Mouse (Mus musculus): ENCODE data around the gene Dgkh. TPM values are rescaled to one million over a fixed set of nuclear protein-coding genes. Genes with fewer than 3 reads are reported as not detected.
"Not testable (repeated sequence)": the region's sequence is repeated elsewhere in the genome, so short reads cannot be mapped to it uniquely, and the experiment has no call there.

The Dgkh gene
- total RNA-seq, 2 experiments from 2014 or later, result 83.6 to 95.7 TPM

DNA sequence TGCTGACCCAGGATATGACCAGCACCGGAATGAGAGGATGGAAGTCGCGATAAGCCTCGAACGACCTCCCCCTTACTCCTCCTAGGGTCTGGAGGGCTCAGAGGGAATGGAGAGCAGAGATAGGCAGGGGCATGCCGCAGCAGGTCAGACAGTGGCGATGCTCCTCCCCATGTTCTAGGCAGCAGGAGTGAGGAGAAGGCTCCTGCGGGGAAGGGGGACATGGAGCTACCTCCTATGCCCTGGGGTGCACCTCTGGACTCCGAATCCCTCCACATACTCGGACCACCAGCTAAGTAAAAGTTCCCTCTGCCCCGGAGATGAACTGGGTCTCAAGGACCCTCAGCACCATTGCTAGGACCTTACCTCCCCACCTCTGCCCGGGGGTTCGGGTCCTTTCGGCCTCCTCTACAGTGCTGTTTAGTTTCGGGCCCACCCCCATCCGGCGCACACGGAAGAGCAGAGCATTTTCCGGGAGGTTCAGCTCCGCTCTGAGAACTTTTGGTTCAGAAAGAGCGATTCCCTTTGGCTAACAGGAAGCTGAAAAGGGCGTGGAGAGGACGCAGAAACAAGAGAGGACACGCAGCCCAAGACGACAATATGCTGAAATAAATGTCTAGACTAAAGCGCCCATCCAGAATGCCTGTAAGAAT lies 7.1 kb downstream of the Dgkh start:
- no peak for DNase-seq (ENCODE audit: low spot score in 2 of 2)
- intact Hi-C loops (cut with DNase I), result no loop called here

DNA sequence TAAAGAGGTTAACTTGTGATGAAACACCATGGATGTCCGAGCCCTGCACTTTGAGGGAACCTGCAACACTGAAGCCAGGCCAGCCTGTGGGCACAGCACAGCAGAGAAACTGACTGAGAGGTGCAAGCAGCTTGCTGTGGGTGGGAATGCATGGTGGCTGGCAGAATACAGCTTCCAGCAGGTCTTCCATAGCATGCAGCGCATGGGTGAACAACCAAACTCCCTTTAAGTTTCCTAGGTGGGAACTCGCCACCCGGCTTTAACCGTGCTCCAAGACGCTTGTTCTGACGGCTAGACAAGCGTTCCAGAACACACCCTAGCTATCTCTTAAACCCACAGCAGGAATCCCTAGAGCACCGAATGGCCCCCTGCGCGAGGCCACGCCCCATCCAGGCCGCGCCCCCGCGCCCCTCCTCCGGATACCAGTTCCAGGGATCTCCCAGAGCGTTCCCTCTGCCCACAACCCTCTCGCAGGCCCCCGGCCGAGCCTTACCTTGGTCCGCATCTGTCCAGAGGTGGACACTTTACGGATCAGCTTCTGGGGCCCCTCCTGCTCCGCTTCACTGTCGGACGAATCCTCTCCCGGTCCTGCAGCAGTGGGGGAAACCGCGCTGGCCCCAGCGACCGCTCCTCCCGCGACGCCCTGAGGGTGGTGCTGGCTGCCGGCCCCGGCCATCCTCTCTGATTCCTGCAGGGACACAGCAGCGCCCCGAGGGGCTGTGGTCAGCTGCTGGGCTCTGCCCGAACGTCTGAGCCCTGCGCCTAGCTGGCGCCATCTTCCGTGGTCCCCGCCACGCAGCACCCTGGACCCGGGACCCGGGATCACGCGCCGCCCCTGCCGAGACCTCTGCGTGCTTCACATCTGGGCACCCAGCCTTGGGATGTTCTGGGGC lies 7.9 kb downstream of the Dgkh start:
- peak; percentile 22 to 23 for DNase-seq (ENCODE audit: low spot score in 2 of 2)
- intact Hi-C loops (cut with DNase I), result no loop called here

DNA sequence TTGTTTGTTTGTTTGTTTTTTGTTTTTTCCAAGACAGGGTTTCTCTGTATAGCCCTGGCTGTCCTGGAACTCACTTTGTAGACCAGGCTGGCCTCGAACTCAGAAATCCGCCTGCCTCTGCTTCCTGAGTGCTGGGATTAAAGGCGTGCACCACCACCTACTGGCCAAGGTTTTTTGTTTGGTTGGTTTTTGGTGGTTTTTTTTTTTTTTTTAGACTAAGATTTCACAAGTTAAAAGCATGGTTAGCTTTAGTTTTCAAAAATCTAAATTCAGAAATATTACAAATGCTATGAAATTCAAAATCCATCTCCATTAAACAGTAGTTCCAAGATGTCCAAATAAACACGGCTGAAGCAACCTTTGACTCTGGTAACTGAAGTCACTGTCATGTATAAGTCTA lies 8.9 kb downstream of the Dgkh start:
- DNase-seq (ENCODE audit: low spot score in 2 of 2); intact Hi-C loops (cut with DNase I): not testable (repeated sequence)

DNA sequence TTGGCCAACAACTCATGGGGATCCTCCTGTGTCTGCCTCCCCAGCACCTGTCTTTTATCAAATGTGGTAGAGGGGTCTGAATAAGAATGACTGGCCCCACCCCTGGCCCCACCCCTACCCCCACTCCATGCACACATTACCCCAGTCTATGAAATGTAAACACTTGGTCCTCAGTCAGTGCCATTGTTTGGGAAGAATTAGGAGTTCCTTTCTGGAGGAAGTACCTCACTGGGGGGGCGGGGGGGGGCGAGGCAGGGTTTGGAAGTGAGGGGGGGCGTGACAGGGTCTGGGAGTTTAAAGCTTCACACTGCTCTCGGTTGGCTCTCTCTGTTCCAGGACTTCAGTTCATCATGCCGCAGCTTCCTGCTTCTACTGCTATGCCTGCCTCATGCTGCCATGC lies 10.5 kb downstream of the Dgkh start:
- DNase-seq (ENCODE audit: low spot score in 2 of 2), result no peak
- intact Hi-C loops (cut with DNase I), result no loop called here

DNA sequence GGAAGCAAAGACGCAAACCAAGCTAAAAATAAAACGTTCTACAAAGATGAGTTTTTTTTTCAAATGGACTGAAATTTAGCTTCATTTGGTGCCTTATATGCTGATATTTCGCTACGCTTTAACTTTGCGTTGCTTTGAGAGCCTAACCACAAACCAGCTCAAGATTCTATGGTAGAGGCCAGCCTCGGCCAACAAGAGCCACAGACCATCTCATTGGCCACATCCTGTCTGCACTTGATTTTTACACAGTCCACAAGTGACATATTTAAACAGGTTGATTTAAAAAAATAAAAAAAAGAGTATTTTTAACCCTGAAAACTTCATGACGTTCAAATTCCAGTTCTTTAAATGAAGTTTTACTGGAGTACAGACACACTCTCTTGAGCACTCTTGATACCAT lies 16.5 kb downstream of the Dgkh start:
- intact Hi-C loops (cut with DNase I), result no loop called here
- DNase-seq (ENCODE audit: low spot score in 2 of 2), result no peak

DNA sequence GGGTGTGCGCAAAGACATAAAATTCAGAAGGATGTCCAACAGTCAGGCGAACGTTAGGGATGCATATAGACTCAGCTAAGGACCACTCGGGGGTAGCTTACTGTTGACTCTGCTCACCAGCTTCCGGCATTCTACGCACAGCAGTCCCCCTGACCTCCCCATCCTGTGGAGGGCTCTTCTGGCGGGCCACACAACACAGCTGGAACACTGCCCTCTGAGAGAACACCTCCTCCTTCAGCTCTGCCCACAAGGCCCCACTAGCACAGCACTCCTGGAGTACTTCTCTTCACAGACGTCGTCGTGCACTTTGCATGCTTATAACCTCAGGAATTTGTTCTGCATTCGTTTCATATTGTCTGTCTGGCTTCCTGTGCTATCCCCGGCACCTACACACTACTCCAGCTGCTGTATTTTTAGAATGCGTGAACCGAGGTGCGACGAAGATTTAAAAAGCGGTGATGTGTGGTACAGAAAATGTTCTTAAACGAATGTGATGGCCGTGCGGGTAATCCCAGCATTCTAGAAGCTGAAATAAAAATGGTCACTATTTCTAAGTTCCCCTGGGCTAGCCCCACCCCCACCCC lies 19.9 kb downstream of the Dgkh start:
- intact Hi-C loops (cut with DNase I), result no loop called here
- DNase-seq (ENCODE audit: low spot score in 2 of 2), result peak; percentile 49 to 53

DNA sequence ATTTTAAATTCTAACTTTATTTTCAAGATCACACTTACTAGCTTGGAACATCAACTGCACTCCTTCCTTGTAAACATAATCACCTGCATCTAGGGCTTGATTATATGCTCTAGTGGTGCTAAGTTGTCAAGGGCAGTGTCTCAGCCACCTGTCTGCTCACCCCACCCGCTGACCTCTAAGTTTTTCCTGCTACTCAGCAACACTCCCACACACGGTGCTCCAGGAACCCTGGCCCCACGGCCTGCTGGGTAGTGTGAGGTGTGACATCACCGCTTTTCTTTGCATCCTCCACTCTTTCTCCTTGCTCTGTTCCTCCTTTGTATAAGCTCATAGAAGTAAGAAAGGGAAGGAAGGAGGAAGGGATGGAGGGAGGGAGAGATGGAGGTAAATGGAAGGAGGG lies 21.9 kb downstream of the Dgkh start:
- no peak for DNase-seq (ENCODE audit: low spot score in 2 of 2)
- intact Hi-C loops (cut with DNase I), result no loop called here

DNA sequence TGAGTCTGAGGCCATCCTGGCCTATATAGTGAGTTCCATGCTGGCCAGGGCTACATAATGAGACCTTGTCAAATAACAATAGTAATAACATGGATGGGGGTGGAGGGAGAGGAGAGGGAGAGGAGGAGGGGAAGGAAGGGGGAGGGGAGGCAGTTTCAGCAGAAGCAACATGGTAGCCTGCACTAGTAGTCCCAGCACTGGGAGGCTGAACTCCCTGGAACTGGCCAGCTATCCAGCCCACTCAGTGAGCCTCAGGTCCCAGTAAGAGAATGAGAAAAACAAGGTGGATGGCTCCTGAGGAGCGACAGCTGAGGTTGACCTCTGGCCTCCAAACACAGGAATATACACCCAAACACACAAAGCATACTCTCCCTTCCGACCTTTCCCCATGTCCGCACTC lies 27.0 kb downstream of the Dgkh start:
- no peak for DNase-seq (ENCODE audit: low spot score in 2 of 2)
- intact Hi-C loops (cut with DNase I), result no loop called here

DNA sequence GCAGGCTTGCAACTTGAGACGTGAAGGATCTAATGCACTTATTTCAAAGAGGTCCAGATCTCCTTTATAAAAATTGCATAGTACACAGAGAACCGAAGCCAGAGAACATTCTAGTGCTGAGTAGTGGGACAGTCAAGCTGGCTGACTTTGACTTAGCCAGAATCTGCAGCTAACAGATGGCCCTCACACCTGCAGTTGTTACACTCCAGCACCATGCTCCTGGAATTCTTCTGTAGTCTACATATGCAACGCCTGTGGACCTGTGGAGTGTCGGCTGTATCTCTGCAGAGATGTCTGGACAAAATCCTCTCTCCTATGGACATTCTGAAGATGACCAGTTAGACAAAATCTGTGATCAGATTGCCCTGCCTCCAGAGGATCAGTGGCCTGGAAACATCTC lies 28.6 kb downstream of the Dgkh start:
- DNase-seq (ENCODE audit: low spot score in 2 of 2), result no peak
- intact Hi-C loops (cut with DNase I), result no loop called here

DNA sequence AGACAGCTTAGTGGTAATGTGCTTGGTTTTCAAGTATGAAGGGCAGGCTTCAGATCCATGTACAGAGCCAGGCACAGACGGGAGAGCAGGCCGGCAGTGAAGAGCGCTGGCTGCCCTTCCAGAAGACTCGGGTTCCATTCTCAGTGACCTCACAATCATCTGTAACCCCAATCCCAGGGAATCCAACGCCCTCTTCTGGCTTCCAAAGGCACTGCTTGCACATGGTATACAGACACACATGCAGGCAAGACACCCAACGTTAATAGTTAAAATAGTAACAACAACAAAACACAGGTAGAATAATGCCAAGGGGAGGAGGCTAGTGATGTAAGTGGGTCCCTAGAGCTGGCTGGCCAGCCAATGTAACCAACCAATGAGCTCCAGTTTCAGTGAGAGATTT lies 29.2 kb downstream of the Dgkh start:
- intact Hi-C loops (cut with DNase I), result no loop called here
- DNase-seq (ENCODE audit: low spot score in 2 of 2), result no peak

DNA sequence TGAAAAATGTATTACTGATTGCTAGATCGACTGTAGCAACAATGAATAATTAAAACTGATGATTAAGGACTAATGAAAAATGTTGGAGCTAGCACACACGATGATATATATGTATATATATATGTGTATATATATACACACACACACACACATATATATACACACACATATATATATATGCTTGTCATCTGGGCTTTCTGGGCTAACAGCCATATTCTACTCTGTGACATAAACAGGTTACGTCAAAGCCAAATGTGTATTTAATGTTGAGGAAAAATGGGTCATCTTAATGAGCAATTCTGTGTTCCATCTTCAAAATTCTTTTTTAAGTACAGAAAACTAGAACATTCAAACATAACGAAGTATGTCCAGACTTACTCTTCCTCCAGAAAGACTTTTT lies 30.5 kb downstream of the Dgkh start:
- intact Hi-C loops (cut with DNase I), result no loop called here
- peak in 1 of 2 experiments; percentile 54 for DNase-seq (ENCODE audit: low spot score in 2 of 2)

DNA sequence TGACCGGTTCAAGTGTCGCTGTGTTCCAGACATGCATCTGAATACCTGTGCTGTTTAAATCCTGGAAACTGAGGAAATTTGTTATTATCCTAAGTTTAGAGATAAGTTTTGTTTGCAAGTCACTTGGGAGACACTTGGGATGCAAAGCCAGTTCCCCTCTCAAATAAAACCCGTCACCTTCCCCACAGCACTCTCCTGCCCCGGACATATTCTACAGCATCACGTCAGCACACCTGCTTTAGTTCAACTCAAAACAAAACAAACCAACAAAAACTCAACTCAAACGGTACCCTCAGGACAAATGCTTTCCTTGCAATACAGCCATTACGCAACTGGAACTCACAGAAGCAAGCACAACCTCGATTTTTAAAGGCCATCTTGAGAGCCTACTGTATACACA lies 31.1 kb downstream of the Dgkh start:
- intact Hi-C loops (cut with DNase I), result no loop called here
- DNase-seq (ENCODE audit: low spot score in 2 of 2), result no peak

DNA sequence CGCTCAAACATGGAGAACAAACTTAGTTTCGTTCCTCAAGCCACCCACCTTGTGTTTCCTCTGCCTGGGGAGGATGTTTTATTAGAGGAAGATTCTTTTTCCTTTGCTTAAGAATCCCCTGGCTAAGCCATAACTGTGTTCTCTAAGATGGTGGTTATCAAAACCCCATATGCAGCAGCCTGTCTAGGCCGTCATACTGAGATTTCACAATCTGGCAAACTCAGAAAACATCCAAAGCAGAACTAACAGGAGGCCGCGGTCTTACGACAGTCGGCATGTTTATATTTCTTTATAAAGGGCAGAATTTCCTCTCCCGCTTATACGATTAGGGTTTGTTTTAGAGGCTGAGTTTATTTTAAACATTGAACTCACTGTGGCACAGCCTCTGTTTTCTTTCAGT lies 31.5 kb downstream of the Dgkh start:
- intact Hi-C loops (cut with DNase I), result no loop called here
- DNase-seq (ENCODE audit: low spot score in 2 of 2), result no peak

DNA sequence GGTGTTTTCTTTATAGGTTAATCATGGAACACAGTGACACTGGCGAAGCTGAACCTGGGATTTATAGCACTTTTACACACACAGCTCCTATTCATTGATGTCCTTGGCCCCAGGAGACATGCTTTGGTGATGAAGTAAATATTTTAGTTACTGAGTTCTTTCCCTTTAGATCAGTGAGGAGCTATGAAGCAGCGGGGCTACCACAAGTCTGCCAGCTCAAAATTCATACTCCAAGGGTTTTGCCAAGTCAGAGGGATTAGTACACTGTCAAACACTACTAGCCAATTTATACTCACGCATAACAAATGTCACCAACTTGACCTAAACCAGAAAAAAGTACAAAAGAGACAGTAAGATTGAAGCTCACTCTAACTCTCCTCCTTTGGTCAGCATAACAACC lies 32.9 kb downstream of the Dgkh start:
- DNase-seq (ENCODE audit: low spot score in 2 of 2), result no peak

DNA sequence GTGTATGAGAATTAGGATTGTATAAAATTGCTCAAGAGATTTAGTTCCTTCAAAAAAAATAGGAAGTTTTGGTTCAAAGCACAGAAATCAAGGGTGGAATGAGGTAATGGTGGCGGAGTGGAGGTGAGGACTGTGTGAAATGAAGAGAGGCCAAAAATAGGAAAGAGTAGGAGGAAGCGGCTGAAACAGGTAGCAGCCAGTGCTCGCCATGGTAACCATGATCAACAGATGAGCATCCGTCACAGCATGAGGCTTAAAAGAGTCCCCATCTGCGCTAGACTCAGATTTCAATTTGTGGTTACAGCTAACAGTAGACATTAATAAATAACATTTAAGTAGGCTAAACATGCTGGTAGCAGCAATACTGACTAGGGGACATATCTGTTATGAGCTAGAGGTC lies 33.4 kb downstream of the Dgkh start:
- intact Hi-C loops (cut with DNase I), result no loop called here
- DNase-seq (ENCODE audit: low spot score in 2 of 2), result peak; percentile 62 to 79

More for the DNA sequence above, 32.9 kb downstream of the Dgkh start:
- intact Hi-C loops (cut with DNase I), result no loop called here

DNA sequence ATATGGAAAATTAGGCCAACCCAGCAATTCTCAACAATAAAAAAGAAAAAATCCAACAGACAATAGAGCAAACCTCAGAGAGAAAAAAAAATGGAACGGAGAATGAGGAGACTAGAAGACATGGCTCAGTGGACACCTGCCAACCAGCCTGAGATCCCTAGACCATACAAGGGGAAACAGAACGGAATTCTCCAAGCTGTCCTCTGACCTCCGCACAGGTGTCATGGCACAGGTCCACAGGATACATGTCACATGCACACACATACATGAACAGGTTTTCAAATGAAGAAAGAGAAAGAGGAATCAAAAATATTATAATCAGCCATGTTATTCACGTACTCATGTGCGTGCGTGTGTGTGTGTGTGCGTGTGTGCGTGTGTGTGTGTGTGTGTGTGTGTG lies 38.5 kb downstream of the Dgkh start:
- intact Hi-C loops (cut with DNase I), result no loop called here
- DNase-seq (ENCODE audit: low spot score in 2 of 2), result no peak

DNA sequence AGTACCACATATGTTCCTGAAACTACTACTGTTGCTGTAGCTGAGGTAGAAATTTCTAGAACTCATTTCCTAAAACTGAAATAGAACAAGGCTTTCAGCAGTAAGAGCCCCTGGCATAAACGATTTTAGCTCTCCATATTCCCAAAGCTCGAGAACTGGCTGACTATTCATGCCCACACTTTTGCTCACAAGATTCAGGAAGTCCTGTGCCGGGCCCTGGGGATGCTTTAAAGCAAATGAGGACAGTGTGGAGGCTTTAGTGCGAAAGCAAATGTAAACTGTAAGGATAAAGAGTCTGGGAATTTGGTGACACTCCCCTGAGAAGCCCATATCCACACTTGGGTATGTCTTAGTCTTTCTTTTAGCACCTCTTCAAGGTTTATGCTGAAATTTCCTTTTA lies 40.0 kb downstream of the Dgkh start:
- intact Hi-C loops (cut with DNase I), result no loop called here
- DNase-seq (ENCODE audit: low spot score in 2 of 2), result peak; percentile 54 to 55

DNA sequence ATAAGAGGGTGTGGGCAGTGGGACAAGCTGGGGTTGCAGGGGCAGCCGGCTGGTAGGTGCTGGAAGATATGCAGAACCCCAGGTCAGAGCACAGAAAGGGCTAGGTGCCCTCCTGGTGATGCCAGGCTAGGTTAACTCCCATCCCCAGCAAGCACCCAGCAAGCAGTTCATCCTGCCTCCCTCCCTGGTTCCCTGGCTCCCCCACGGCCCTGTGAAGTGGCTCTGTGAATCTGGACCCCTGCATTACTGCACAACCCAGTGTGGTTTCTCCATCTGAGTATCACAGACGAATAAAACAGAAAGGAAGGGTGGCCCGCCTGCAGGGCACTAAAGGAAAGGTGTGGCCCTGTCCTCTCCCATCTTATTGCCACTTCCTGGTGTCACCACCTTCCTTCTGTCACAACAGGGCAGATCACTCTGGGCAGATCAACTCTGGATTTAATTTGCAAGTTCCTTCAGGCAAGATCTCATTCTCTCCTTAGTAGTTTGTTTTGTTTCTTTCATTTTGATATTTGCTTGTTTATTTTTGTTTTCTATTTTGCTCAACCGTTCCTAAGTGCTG lies 40.6 kb downstream of the Dgkh start:
- no peak for DNase-seq (ENCODE audit: low spot score in 2 of 2)
- intact Hi-C loops (cut with DNase I), result no loop called here

DNA sequence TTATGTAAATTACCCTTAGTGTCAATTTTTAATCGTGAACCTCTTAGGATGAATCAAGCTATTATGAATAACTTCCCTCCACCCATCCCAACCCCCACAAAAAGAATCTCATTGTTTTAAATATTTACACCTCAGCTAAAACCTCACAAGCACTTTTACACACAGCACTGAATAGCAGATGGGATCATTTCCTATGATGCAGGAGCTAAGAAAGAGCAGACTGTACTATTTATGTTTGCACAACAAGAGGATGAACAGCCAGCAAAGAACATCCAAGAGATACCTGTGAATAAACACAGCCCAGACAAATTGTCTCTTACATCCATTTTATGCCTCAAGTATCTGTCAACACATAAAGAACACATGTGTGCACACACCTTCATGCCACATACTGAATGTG lies 41.7 kb downstream of the Dgkh start:
- intact Hi-C loops (cut with DNase I), result no loop called here
- DNase-seq (ENCODE audit: low spot score in 2 of 2), result no peak

DNA sequence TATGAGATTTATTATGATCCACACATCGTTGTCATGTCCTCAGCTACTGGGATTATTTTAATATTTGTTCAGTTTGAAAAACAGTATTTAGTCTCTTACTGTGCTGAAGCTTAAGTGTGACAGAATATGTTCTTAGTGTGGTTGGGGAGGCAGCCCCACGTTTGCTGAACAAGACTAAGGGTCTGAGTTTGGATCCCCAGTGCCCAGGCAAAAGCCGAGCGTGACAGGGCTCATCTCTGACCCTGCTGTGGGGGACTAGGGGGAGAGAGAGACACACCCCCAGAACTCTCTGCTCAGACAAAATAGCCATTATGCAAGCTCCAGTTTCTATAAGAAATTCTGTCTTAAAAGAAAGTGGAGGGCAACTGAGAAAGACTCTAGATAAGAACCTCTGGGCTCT lies 42.2 kb downstream of the Dgkh start:
- intact Hi-C loops (cut with DNase I), result no loop called here
- no peak for DNase-seq (ENCODE audit: low spot score in 2 of 2)

All from left cerebral cortex, postnatal 14 days (tissue).